Mouse (Mus musculus) lung, adult 2 months (tissue): ENCODE measurements around the gene Gm10401. TPM values are rescaled to one million over a fixed set of nuclear protein-coding genes. Genes with fewer than 3 reads are reported as not detected.

Source experiments
- DNase-seq: peaks from one replicate; pipeline ENCODE4 v3.0.0; 2022
- H3K4me1 ChIP-seq: fragments of 200-500 bp; 2 replicates; pipeline ENCODE4 v1.6.1; 2011; ENCODE audit warnings: low read length; ENCODE audit not compliant: control insufficient read depth, insufficient read depth
- H3K4me3 ChIP-seq: fragments of 200-500 bp; replicated peaks from 2 replicates; pipeline ENCODE3; 2011; ENCODE audit warnings: low read depth, mild to moderate bottlenecking, control low read depth, low read length; ENCODE audit errors: extremely low read depth
- CTCF ChIP-seq: fragments of 200-500 bp; IDR thresholded peaks from 2 replicates; pipeline ENCODE4 v1.5.1; 2011; ENCODE audit warnings: mild to moderate bottlenecking, low read length, control low read depth; ENCODE audit not compliant: insufficient read depth
- POLR2A ChIP-seq: fragments of 200-500 bp; IDR thresholded peaks from 2 replicates; pipeline ENCODE4 v1.6.1; 2011; ENCODE audit warnings: low read depth, mild to moderate bottlenecking, control low read depth, low read length, borderline replicate concordance; ENCODE audit errors: extremely low read depth
- WGBS: fragments of 180-500 bp; shearing (Covaris S2); methylation state at CpG from one replicate; pipeline ENCODE4 v1.1.7; 2018; 5-methylcytosine and 5-hydroxymethylcytosine counted together
- polyA plus RNA-seq: library from polyadenylated mRNA; depleted of rRNA; stranded (reverse); fragments of >200 nt; gene quantifications from 2 replicates; pipeline ENCODE4 v1.2.3, GENCODE M21; 2012; rRNA removed

Gm10401 gene
- polyA plus RNA-seq = not detected in 2 replicates

DNA sequence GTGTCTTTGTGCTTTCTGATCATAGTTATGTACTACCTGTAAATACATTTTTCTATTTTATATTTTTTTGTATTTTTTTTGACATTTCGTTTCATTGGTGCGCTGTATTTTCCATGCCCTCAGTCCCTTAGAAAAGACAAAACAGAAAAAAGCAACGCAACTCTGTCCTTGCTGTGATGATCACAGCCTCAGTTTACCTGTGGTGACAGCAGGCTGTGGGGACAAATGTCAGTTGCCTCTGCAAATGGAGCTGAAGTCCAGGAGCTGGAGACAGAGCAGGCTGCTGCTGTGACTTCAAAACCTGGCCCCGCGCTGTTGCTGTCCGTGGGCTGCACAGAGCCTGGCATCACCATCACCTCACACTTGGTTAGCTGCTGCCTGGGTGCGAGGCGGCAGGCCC lies at the start of gene Gm10401:
Gene Gm10401, minus strand, starts transcription at position 101 of the 400 bp plus-strand sequence.
- H3K4me3 ChIP-seq = no peak within 1 kb of the TSS
- 93% methylated on average over 8 of the region's 8 CpGs for WGBS
- no peak for DNase-seq
- H3K4me1 ChIP-seq = 0 out of 2 replicates have a peak, but pooled peaks cover 4% of the 10 kb centered on the region
- TF ChIP-seq CTCF (no peak), POLR2A (no peak)

DNA sequence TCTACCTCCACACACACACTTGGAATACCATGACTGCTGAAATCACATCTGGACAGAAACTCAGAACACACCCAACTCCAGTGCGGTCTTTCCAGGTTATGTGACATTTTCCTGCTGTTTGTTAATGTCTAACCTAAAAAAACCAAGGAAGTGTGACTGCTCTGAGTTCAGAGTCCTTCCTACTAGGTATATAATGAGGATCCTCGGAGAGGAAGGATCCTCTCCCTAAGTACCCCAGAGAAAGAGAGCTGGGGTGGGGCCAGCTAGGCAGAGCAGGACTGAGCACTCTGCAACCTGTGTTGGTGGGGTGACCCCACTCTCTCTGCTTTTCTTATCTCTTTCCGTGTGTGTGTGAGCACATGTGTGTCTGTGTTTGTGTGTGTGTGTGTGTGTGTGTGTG lies 49.3 kb upstream of the Gm10401 start:
- TF ChIP-seq POLR2A (no peak), CTCF (no peak)
- no peak for DNase-seq
- WGBS = 69% methylated on average over 3 of the region's 3 CpGs
- Histone ChIP-seq H3K4me3 (no peak overlapping the region), H3K4me1 (peaks cover 8% of the 10 kb centered on the region)

DNA sequence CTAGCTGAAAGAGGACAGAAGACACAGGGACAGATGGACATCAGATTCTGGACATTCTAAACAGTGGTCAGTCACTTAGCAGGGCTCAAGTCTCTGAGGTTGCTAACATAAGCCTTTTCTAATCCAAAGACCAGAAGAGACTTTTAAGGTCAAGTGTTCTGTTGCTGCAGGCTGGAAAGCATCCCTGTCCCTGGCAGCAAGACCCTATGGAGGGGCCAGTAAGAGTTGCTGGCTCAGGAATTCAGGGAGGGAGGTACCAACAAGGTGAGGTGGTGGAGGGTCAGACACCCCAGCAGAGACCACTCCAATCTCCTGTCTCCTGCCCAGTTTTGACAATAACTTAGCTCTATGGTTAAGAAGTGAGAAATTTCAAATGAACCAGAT lies 48.6 kb upstream of the Gm10401 start:
- TF ChIP-seq CTCF (no peak), POLR2A (no peak)
- Histone ChIP-seq H3K4me1 (peaks cover 5% of the 10 kb centered on the region), H3K4me3 (no peak overlapping the region)
- DNase-seq = no peak

DNA sequence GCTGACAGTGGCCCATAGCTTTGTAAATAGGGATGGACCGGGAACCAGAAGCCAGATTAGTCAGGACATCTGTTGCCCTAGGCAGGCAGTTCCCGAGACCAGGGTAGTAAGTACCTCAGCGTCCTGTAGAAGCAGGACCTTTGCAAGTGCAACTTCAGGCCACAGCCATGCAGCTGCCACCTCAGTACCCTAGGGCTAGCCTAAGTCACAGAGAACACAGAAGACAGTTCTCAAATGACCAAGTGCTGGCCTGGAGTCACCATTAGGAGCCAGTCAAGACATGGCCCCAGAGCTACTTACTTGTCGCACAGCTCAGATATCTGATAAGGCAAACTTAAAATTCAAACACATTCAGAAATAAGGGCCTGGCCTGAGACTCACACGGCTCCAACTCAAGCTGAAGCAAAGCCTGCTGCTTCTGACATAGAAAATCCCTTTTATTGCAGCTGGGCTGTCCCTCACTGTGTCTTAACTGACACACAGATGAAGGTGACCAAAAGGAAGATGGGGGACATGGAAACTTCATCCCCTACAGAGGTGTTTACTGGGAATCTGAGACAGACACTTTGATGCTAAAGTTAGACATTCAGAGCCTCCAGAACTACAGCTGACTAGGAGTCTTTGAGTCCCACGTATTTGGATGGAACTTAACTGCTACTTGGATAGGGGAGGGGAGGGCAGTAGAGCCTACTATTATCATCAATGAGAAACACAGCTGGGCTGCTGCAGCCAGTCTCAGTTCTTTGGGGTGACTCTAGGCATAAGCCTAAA lies 48.1 kb upstream of the Gm10401 start:
- no peak for TF ChIP-seq POLR2A
- TF ChIP-seq CTCF = no peak
- no peak for DNase-seq
- WGBS = 72% methylated on average over 6 of the region's 6 CpGs
- Histone ChIP-seq H3K4me1 (peaks cover 5% of the 10 kb centered on the region), H3K4me3 (no peak overlapping the region)

DNA sequence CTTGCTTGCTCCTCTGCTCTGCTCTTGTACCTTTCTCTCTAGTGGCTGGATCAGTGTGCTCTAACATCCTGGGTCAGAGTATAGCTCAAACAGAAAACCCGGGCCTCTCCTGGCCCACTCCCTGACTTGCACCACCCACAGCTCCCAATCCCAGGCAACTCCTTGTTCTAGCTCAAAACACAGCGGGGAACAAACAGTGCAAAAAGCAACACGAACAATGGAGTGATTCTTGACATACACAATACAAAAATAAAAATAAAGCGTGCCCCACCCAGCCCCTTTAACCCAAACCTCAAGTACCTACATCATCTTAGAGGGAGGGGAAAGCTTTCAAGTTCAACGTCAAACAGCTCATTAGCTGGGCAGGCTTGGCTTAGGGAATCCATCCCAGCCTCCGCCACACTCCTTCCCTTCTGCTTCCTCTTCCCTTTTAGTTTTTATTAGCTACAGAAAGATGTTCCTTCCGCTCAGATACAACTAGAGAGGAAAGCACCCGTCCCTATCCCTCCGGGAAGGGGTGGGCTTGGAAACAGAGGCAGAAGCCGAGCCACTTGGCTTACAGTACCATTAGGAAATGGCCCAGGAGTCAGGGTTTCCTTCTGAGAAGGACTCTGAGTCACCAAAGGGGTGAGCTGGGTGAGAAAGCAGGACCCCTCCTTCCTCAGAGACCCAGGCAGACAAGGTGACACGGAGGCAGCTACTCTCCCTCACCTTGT lies 47.3 kb upstream of the Gm10401 start:
- Histone ChIP-seq H3K4me1 (peaks cover 5% of the 10 kb centered on the region), H3K4me3 (no peak overlapping the region)
- no peak for DNase-seq
- WGBS = 48% methylated on average over 11 of the region's 11 CpGs
- TF ChIP-seq POLR2A (no peak), CTCF (no peak)

DNA sequence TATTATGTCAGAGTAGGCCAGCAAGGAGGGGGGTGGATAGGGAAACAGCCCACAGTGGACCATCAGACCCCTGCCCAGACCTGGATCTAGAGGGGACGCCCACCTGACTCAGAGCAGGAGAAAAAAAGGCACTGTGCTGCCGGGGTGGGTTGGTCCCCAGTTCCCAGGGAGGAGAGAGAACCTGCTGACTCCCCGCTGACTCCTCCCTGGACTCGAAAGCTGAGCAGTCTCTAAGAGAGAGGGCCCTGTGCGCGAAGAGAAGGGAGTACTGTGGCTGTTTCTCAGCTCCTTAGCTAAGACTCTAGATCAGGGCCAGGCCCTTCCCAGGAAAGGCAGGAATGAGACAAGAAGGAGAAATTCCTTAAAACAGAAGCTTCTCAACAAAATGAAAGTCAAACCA lies 46.4 kb upstream of the Gm10401 start:
- no peak for TF ChIP-seq CTCF
- TF ChIP-seq POLR2A = no peak
- WGBS = 78% methylated on average over 6 of the region's 6 CpGs
- no peak for DNase-seq
- Histone ChIP-seq H3K4me3 (no peak overlapping the region), H3K4me1 (peaks cover 5% of the 10 kb centered on the region)

DNA sequence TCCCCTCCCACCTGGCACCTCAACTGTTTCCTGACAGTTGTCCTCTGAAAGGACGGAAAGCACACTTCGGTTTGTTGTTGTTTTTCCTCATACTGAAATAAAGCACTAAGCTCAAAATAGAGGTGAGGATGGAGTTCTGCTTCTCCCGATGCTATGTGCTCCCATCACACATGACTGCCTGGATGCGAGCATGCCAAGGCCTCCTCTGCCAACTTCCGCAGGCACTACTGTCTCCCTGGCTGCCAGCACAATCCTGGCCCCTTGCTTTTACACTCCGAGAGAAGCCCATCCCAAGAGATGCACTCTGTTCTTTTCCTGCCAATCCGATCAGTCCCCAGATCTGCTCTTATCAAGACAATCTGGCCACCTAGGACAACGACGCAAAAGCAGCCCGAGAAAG lies 45.5 kb upstream of the Gm10401 start:
- H3K4me1 ChIP-seq = peaks cover 5% of the 10 kb centered on the region
- TF ChIP-seq POLR2A (no peak), CTCF (no peak)
- DNase-seq = no peak
- 56% methylated on average over 10 of the region's 10 CpGs for WGBS
- H3K4me3 ChIP-seq = no peak overlapping the region

DNA sequence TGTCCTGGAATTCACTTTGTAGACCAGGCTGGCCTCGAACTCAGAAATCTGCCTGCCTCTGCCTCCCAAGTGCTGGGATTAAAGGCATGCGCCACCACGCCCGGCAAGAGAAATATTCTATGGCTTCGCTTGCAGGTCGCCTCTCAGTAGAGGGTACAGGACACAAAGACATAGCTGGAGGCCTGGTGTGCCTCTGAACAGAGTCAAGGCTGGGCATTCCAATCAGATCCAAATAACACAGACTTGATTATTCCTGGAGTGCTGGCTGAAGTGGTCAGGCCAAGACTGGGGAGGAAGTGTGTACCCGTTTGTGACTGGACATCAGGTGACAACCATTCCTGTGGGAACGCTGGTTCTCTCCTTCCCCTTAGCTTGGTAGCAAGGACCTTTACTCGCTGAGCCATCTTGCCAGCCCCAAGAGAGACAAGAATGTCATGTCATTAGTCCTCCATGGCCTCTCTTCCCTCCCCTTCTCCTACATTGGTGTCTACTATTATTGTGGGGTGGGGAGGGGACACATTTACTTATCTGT lies 44.1 kb upstream of the Gm10401 start:
- TF ChIP-seq POLR2A = no peak
- no peak for TF ChIP-seq CTCF
- Histone ChIP-seq H3K4me3 (no peak overlapping the region), H3K4me1 (peaks cover 3% of the 10 kb centered on the region; the same call in 1 of the 2 replicates)
- no peak for DNase-seq
- 87% methylated on average over 9 of the region's 9 CpGs for WGBS

DNA sequence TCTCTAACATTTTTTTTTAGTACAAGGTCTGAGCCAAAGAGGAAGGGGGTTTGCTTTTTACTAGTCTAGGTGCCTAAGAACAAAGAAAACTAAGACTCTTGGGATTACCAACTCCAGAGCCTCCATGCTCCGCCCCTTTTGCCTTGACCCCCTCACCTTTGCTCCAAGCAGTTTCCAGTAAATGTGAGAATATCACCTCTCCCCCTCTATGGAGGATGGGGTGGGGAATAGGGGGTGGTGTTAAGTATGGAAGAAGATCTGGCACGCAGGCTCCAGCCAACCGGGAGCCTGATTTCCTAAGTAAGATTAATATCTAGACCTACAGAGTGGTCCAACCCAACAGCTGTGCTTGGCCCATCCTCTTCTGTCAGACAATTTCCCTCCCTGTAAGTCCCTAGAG lies 42.6 kb upstream of the Gm10401 start:
- Histone ChIP-seq H3K4me1 (peaks cover under 1% of the 10 kb centered on the region; the same call in 1 of the 2 replicates), H3K4me3 (no peak overlapping the region)
- 61% methylated on average over 3 of the region's 3 CpGs for WGBS
- no peak for TF ChIP-seq POLR2A
- TF ChIP-seq CTCF = no peak
- DNase-seq = no peak
